Mouse (Mus musculus) C2C12 (cell line): Measurements from ENCODE around the gene Zfp493. TPM values are rescaled to one million over a fixed set of nuclear protein-coding genes. Genes with fewer than 3 reads are reported as not detected.
"Not testable (repeated sequence)": the region's sequence is repeated elsewhere in the genome, so short reads cannot be mapped to it uniquely, and the experiment has no call there.

Experiments used
- H3K27me3 ChIP-seq: one replicate; pipeline ENCODE4 v1.6.1; 2011; ENCODE audit not compliant: control insufficient read depth, insufficient read depth, insufficient read length
- H3K36me3 ChIP-seq: one replicate; pipeline ENCODE4 v1.6.1; 2011; ENCODE audit not compliant: control insufficient read depth, insufficient read depth
- H3K4me3 ChIP-seq: one replicate; pipeline ENCODE4 v1.5.1; 2011; ENCODE audit warnings: mild to moderate bottlenecking, control low read depth; ENCODE audit not compliant: poor library complexity, insufficient read depth, severe bottlenecking
- H3K79me2 ChIP-seq: one replicate; pipeline ENCODE4 v1.6.1; 2011; ENCODE audit not compliant: control insufficient read depth, insufficient read depth
- H3K79me3 ChIP-seq: one replicate; pipeline ENCODE4 v1.6.1; 2011; ENCODE audit warnings: low read depth, control low read depth
- H3ac ChIP-seq: one replicate; pipeline ENCODE3; 2011; ENCODE audit warnings: low read depth; ENCODE audit not compliant: control insufficient read depth, insufficient read length
- CEBPB ChIP-seq: IDR thresholded peaks from one replicate; pipeline ENCODE4 v1.6.1; 2011; ENCODE audit warnings: low read depth, mild to moderate bottlenecking, control low read depth, moderate library complexity
- CTCF ChIP-seq: IDR thresholded peaks from one replicate; pipeline ENCODE4 v1.5.1; 2011; ENCODE audit not compliant: control insufficient read depth, insufficient read depth, insufficient read length
- FOSL1 ChIP-seq: IDR thresholded peaks from one replicate; pipeline ENCODE4 v1.8.0; 2011; ENCODE audit warnings: mild to moderate bottlenecking, low read length; ENCODE audit not compliant: poor library complexity, insufficient read depth, severe bottlenecking
- MAX ChIP-seq: IDR thresholded peaks from one replicate; pipeline ENCODE4 v1.6.1; 2011; ENCODE audit warnings: mild to moderate bottlenecking, control low read depth
- MYOD1 ChIP-seq: IDR thresholded peaks from one replicate; pipeline ENCODE4 v1.6.1; 2011; ENCODE audit warnings: low read depth; ENCODE audit not compliant: control insufficient read depth, insufficient read length
- MYOG ChIP-seq: IDR thresholded peaks from one replicate; pipeline ENCODE4 v1.6.1; 2011; ENCODE audit not compliant: control insufficient read depth, insufficient read length; ENCODE audit errors: extremely low read depth
- USF1 ChIP-seq: IDR thresholded peaks from one replicate; pipeline ENCODE4 v1.6.1; 2011; ENCODE audit warnings: low read depth, mild to moderate bottlenecking, control low read depth, moderate library complexity
- polyA plus RNA-seq: library from polyadenylated mRNA; unstranded; fragments of >200 nt; fragmentation: generic; extraction: Trizol; gene quantifications from one replicate; pipeline ENCODE4 v1.2.1, GENCODE M21; 2012; ENCODE audit warnings: missing spikeins

Gene Zfp493
- polyA plus RNA-seq, 1 experiment, result 0.04 TPM

- TF ChIP-seq CEBPB (no peak), MYOD1 (no peak), CTCF (no peak), FOSL1 (no peak), MYOG (no peak)
- H3K79me3 ChIP-seq, result no peaks in the 10 kb centered on the region
- no peaks in the 10 kb centered on the region for H3K36me3 ChIP-seq
- no peak overlapping the region for H3K4me3 ChIP-seq
- no peaks in the 10 kb centered on the region for H3K27me3 ChIP-seq
- no peak overlapping the region for H3ac ChIP-seq
- H3K79me2 ChIP-seq, result no peaks in the 10 kb centered on the region
Observed at GRCm38 (mm10) chr13:67811651-67812210, 32.2 kb downstream of the Zfp493 start.

GRCm38 (mm10) chr13:67812961-67813709, 33.6 kb downstream of the Zfp493 start:
- no peak for TF ChIP-seq MYOG
- no peak for TF ChIP-seq CTCF
- TF ChIP-seq FOSL1, result no peak
- TF ChIP-seq USF1, result no peak
- TF ChIP-seq CEBPB, result no peak
- TF ChIP-seq MAX, result no peak
- no peak for TF ChIP-seq MYOD1
- no peak overlapping the region for H3ac ChIP-seq
- no peaks in the 10 kb centered on the region for H3K36me3 ChIP-seq
- H3K79me2 ChIP-seq, result no peaks in the 10 kb centered on the region
- no peaks in the 10 kb centered on the region for H3K79me3 ChIP-seq
- no peak overlapping the region for H3K4me3 ChIP-seq
- no peaks in the 10 kb centered on the region for H3K27me3 ChIP-seq

- H3K36me3 ChIP-seq, result no peaks in the 10 kb centered on the region
- no peak for TF ChIP-seq MYOG
- TF ChIP-seq CEBPB, result no peak
- no peak for TF ChIP-seq MYOD1
- TF ChIP-seq CTCF, result no peak
- TF ChIP-seq USF1, result no peak
- TF ChIP-seq FOSL1, result no peak
- TF ChIP-seq MAX, result no peak
- no peak within 1 kb of the TSS for H3ac ChIP-seq
- no peaks in the 10 kb centered on the region for H3K27me3 ChIP-seq
- H3K4me3 ChIP-seq, result peak within 1 kb of the TSS; percentile 22
- no peaks in the 10 kb centered on the region for H3K79me3 ChIP-seq
- no peaks in the 10 kb centered on the region for H3K79me2 ChIP-seq
Observed at GRCm38 (mm10) chr13:67813710-67814660, 34.5 kb downstream of the Zfp493 start, which contains the start of gene Zfp273. Zfp273 (plus strand) TSS chr13:67813740.

GRCm38 (mm10) chr13:67818636-67819035, 39.1 kb downstream of the Zfp493 start:
- no peaks in the 10 kb centered on the region for H3K36me3 ChIP-seq
- H3K4me3 ChIP-seq, result no peak overlapping the region
- no peak overlapping the region for H3ac ChIP-seq
- TF ChIP-seq CEBPB (no peak), MYOD1 (no peak), USF1 (no peak), MYOG (no peak), CTCF (no peak), MAX (no peak), FOSL1 (no peak)
- no peaks in the 10 kb centered on the region for H3K27me3 ChIP-seq
- no peaks in the 10 kb centered on the region for H3K79me3 ChIP-seq
- no peaks in the 10 kb centered on the region for H3K79me2 ChIP-seq

GRCm38 (mm10) chr13:67830911-67831336, 51.4 kb downstream of the Zfp493 start, which contains the start of gene Gm10037:
Gm10037 (plus strand) TSS chr13:67831106.
- no peaks in the 10 kb centered on the region for H3K27me3 ChIP-seq
- no peak for TF ChIP-seq FOSL1
- no peak for TF ChIP-seq USF1
- no peak for TF ChIP-seq MYOG
- no peaks in the 10 kb centered on the region for H3K79me3 ChIP-seq
- no peak within 1 kb of the TSS for H3ac ChIP-seq
- no peaks in the 10 kb centered on the region for H3K36me3 ChIP-seq
- H3K79me2 ChIP-seq, result no peaks in the 10 kb centered on the region
- H3K4me3 ChIP-seq, result no peak within 1 kb of the TSS

GRCm38 (mm10) chr13:67833137-67833536, 53.6 kb downstream of the Zfp493 start:
- not testable (repeated sequence) for H3K79me3 ChIP-seq, H3K79me2 ChIP-seq, H3ac ChIP-seq, H3K4me3 ChIP-seq, H3K27me3 ChIP-seq, H3K36me3 ChIP-seq
